Mouse (Mus musculus): Measurements from ENCODE around the gene Ccdc152.

Gene Ccdc152

DNA sequence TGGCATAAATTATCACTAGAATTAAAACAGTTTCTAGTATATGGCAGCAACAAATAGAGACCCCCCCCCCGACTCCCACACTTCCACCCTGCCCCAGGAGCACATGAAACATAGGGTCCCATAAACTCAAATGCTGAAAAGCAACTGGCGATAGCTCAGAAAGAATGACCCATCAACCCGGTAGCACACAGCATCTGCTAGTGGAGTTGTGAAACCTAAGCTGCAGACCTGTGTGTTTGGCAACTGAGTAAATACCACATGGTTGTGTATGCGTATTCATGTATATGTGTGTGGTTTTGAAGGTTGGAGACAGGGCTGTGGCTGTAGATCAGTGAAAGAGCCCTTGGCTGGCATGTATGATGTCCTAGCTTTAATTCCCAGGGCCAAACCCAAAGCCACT is 72.3 kb downstream of the Ccdc152 start:
- no peak for DNase-seq (ENCODE audit: extremely low spot score, low read depth, low spot score)

Measured in hindlimb bud, embryonic 11.5 days (tissue).